Mouse (Mus musculus): ENCODE results near the gene Lsamp. TPM values are rescaled to one million over a fixed set of nuclear protein-coding genes. Genes with fewer than 3 reads are reported as not detected.

Lsamp gene
- polyA plus RNA-seq, 1 experiment: not detected

GRCm38 (mm10) chr16:41834637-41835036 lies 1850.5 kb downstream of the Lsamp start:
- TF ChIP-seq TAL1 (IDR thresholded peaks at IDR 0.05; ENCODE audit: low read length) (no peak), GATA1 (IDR thresholded peaks at IDR 0.05; ENCODE audit: low read length) (no peak)
- no peak overlapping the region for H3K4me3 ChIP-seq (replicated peaks)
- no peaks in the 10 kb centered on the region for H3K4me1 ChIP-seq (ENCODE audit: control insufficient read depth)
- H3K9me3 ChIP-seq (ENCODE audit: control insufficient read depth, low read length): no peaks in the 10 kb centered on the region
- no peaks in the 10 kb centered on the region for H3K36me3 ChIP-seq (ENCODE audit: control insufficient read depth)
- no peaks in the 10 kb centered on the region for H3K27me3 ChIP-seq (ENCODE audit: control insufficient read depth)

- Histone ChIP-seq H3K4me3 (replicated peaks) (no peak overlapping the region), H3K9me3 (ENCODE audit: control insufficient read depth, low read length) (no peaks in the 10 kb centered on the region), H3K27me3 (ENCODE audit: control insufficient read depth) (no peaks in the 10 kb centered on the region), H3K4me1 (ENCODE audit: control insufficient read depth) (no peaks in the 10 kb centered on the region), H3K36me3 (ENCODE audit: control insufficient read depth) (no peaks in the 10 kb centered on the region)
- TF ChIP-seq TAL1 (IDR thresholded peaks at IDR 0.05; ENCODE audit: low read length) (no peak), GATA1 (IDR thresholded peaks at IDR 0.05; ENCODE audit: low read length) (no peak)
These were observed 1851.6 kb downstream of the Lsamp start for GRCm38 (mm10) chr16:41835745-41836144.

GRCm38 (mm10) chr16:41839751-41840404 lies 1855.7 kb downstream of the Lsamp start:
- no peaks in the 10 kb centered on the region for H3K9me3 ChIP-seq (ENCODE audit: control insufficient read depth, low read length)
- H3K27me3 ChIP-seq (ENCODE audit: control insufficient read depth): no peaks in the 10 kb centered on the region
- H3K36me3 ChIP-seq (ENCODE audit: control insufficient read depth): no peaks in the 10 kb centered on the region
- no peaks in the 10 kb centered on the region for H3K4me1 ChIP-seq (ENCODE audit: control insufficient read depth)
- TF ChIP-seq TAL1 (IDR thresholded peaks at IDR 0.05; ENCODE audit: low read length) (no peak), GATA1 (IDR thresholded peaks at IDR 0.05; ENCODE audit: low read length) (no peak)
- no peak overlapping the region for H3K4me3 ChIP-seq (replicated peaks)

- TF ChIP-seq GATA1 (IDR thresholded peaks at IDR 0.05; ENCODE audit: low read length) (no peak), TAL1 (IDR thresholded peaks at IDR 0.05; ENCODE audit: low read length) (no peak)
- Histone ChIP-seq H3K9me3 (ENCODE audit: control insufficient read depth, low read length) (peaks cover 2% of the 10 kb centered on the region; the same call in 1 of the 2 replicates), H3K4me3 (replicated peaks) (no peak overlapping the region), H3K27me3 (ENCODE audit: control insufficient read depth) (no peaks in the 10 kb centered on the region), H3K4me1 (ENCODE audit: control insufficient read depth) (no peaks in the 10 kb centered on the region), H3K36me3 (ENCODE audit: control insufficient read depth) (no peaks in the 10 kb centered on the region)
These were observed 1862.7 kb downstream of the Lsamp start for GRCm38 (mm10) chr16:41846903-41847302.

GRCm38 (mm10) chr16:41871917-41872593 lies 1887.9 kb downstream of the Lsamp start:
- TF ChIP-seq TAL1 (IDR thresholded peaks at IDR 0.05; ENCODE audit: low read length): no peak
- TF ChIP-seq GATA1 (IDR thresholded peaks at IDR 0.05; ENCODE audit: low read length): no peak
- Histone ChIP-seq H3K27me3 (ENCODE audit: control insufficient read depth) (no peaks in the 10 kb centered on the region), H3K9me3 (ENCODE audit: control insufficient read depth, low read length) (no peaks in the 10 kb centered on the region), H3K4me3 (replicated peaks) (no peak overlapping the region), H3K4me1 (ENCODE audit: control insufficient read depth) (no peaks in the 10 kb centered on the region), H3K36me3 (ENCODE audit: control insufficient read depth) (no peaks in the 10 kb centered on the region)

- no peak overlapping the region for H3K4me3 ChIP-seq (replicated peaks)
- H3K9me3 ChIP-seq (ENCODE audit: control insufficient read depth, low read length): peaks cover 3% of the 10 kb centered on the region; the same call in 1 of the 2 replicates
- H3K4me1 ChIP-seq (ENCODE audit: control insufficient read depth): no peaks in the 10 kb centered on the region
- no peaks in the 10 kb centered on the region for H3K36me3 ChIP-seq (ENCODE audit: control insufficient read depth)
- no peaks in the 10 kb centered on the region for H3K27me3 ChIP-seq (ENCODE audit: control insufficient read depth)
- TF ChIP-seq TAL1 (IDR thresholded peaks at IDR 0.05; ENCODE audit: low read length): no peak
These were observed 1904.5 kb downstream of the Lsamp start for GRCm38 (mm10) chr16:41888546-41889165.

- Histone ChIP-seq H3K27me3 (ENCODE audit: control insufficient read depth) (no peaks in the 10 kb centered on the region), H3K36me3 (ENCODE audit: control insufficient read depth) (no peaks in the 10 kb centered on the region), H3K9me3 (ENCODE audit: control insufficient read depth, low read length) (no peaks in the 10 kb centered on the region), H3K4me3 (replicated peaks) (no peak overlapping the region), H3K4me1 (ENCODE audit: control insufficient read depth) (no peaks in the 10 kb centered on the region)
- TF ChIP-seq TAL1 (IDR thresholded peaks at IDR 0.05; ENCODE audit: low read length) (no peak), GATA1 (IDR thresholded peaks at IDR 0.05; ENCODE audit: low read length) (no peak)
These were observed 1916.6 kb downstream of the Lsamp start for GRCm38 (mm10) chr16:41900783-41901182.

- no peaks in the 10 kb centered on the region for H3K9me3 ChIP-seq (ENCODE audit: control insufficient read depth, low read length)
- H3K4me3 ChIP-seq (replicated peaks): no peak overlapping the region
- no peak for TF ChIP-seq TAL1 (IDR thresholded peaks at IDR 0.05; ENCODE audit: low read length)
- no peak for TF ChIP-seq GATA1 (IDR thresholded peaks at IDR 0.05; ENCODE audit: low read length)
- H3K4me1 ChIP-seq (ENCODE audit: control insufficient read depth): no peaks in the 10 kb centered on the region
- H3K36me3 ChIP-seq (ENCODE audit: control insufficient read depth): no peaks in the 10 kb centered on the region
- no peaks in the 10 kb centered on the region for H3K27me3 ChIP-seq (ENCODE audit: control insufficient read depth)
These were observed 1919.5 kb downstream of the Lsamp start for GRCm38 (mm10) chr16:41903654-41904053.

GRCm38 (mm10) chr16:41912584-41913193 lies 1928.5 kb downstream of the Lsamp start:
- H3K4me3 ChIP-seq (replicated peaks): no peak overlapping the region
- no peaks in the 10 kb centered on the region for H3K9me3 ChIP-seq (ENCODE audit: control insufficient read depth, low read length)
- no peaks in the 10 kb centered on the region for H3K36me3 ChIP-seq (ENCODE audit: control insufficient read depth)
- H3K27me3 ChIP-seq (ENCODE audit: control insufficient read depth): no peaks in the 10 kb centered on the region
- TF ChIP-seq GATA1 (IDR thresholded peaks at IDR 0.05; ENCODE audit: low read length) (no peak), TAL1 (IDR thresholded peaks at IDR 0.05; ENCODE audit: low read length) (no peak)
- H3K4me1 ChIP-seq (ENCODE audit: control insufficient read depth): no peaks in the 10 kb centered on the region
